Mouse (Mus musculus): ENCODE measurements at regions not wholly inside any gene's neighbourhood (a gene's known extent, or its start where the extent isn't known, plus 50 kb on each side); places are given as distances from the start of the nearest gene placed in this dataset.

DNA sequence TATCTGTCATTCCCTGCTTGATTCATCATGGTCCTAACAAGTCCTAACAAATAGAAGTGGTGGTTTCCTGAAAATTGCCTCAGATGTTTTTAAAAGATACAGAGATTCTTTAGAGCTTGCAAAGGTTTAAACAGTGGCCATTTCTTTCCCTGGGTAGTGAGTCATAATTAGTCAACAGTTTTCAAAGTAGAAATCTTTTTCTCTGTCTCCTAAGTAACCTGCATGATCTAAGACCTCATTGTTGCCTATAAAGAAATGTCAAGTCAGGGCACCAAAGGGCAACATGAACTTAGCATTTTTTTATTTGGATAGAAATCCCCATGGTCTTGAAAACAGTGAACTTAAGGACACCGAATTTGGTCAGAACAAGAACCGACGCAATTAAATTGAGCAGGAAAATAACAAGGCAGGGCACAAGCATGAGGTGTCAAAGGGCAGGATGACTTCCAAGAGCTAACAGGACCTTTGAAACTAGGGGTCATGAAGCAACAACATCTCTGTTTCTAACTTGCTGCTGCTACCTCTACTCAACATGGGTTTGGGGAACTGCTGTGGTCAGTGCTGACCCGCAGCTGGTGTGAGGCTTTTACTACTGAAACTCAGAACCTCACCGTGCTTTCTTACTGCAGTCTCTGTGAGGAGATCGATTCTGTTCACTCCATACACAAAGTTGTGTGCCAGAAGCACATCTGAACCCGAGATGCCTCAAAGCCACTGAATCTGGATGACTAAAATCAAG is 114.2 kb upstream of the Bank1 start:
- 81% methylated on average over 7 of the region's 7 CpGs for whole genome bisulfite sequencing
- TF ChIP-seq POLR2A (IDR thresholded peaks at IDR 0.05; ENCODE audit: borderline replicate concordance, control insufficient read depth, low read depth, low read length), result no peak
- TF ChIP-seq CTCF (IDR thresholded peaks at IDR 0.05; ENCODE audit: control insufficient read depth, insufficient read depth, low read length), result no peak
- Histone ChIP-seq H3K27ac (ENCODE audit: control insufficient read depth, insufficient read depth, low read depth, low read length, poor library complexity) (no peak overlapping the region), H3K4me3 (replicated peaks; ENCODE audit: control insufficient read depth, low read depth, low read length) (no peak overlapping the region), H3K4me1 (ENCODE audit: control insufficient read depth, insufficient read depth, low read length) (no peaks in the 10 kb centered on the region)

DNA sequence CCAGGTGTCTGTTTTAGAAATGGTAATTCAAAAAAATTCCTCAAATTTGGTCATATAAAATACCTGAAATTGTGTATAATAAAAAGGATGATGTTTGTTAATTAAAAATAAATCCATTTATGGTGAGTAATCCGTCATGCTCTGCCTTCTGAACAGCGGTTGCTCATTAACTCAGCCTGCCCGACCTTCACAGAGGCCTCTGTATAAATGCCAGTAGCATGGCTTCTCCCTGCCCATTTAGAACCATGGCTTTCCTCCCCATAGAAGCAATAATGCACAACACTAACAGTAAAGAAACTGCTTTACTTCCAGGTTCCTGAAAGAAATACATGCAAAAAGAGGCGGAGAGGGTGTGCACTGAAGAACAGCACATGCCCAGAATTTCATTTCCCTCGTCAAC is 113.5 kb upstream of the Bank1 start:
- no peak for TF ChIP-seq CTCF (IDR thresholded peaks at IDR 0.05; ENCODE audit: control insufficient read depth, insufficient read depth, low read length)
- no peak for TF ChIP-seq POLR2A (IDR thresholded peaks at IDR 0.05; ENCODE audit: borderline replicate concordance, control insufficient read depth, low read depth, low read length)
- no peak overlapping the region for H3K4me3 ChIP-seq (replicated peaks; ENCODE audit: control insufficient read depth, low read depth, low read length)
- H3K27ac ChIP-seq (ENCODE audit: control insufficient read depth, insufficient read depth, low read depth, low read length, poor library complexity), result no peak overlapping the region
- no peaks in the 10 kb centered on the region for H3K4me1 ChIP-seq (ENCODE audit: control insufficient read depth, insufficient read depth, low read length)
- 84% methylated on average over 5 of the region's 5 CpGs for WGBS

- no peak for TF ChIP-seq POLR2A (IDR thresholded peaks at IDR 0.05; ENCODE audit: borderline replicate concordance, control insufficient read depth, low read depth, low read length)
- TF ChIP-seq CTCF (IDR thresholded peaks at IDR 0.05; ENCODE audit: control insufficient read depth, insufficient read depth, low read length), result no peak
- H3K4me3 ChIP-seq (replicated peaks; ENCODE audit: control insufficient read depth, low read depth, low read length), result no peak overlapping the region
- 51% methylated on average over 5 of the region's 5 CpGs for WGBS
- no peaks in the 10 kb centered on the region for H3K4me1 ChIP-seq (ENCODE audit: control insufficient read depth, insufficient read depth, low read length)
- H3K27ac ChIP-seq (ENCODE audit: control insufficient read depth, insufficient read depth, low read depth, low read length, poor library complexity), result no peak overlapping the region
Observed at GRCm38 (mm10) chr3:136434407-136434806, 108.5 kb upstream of the Bank1 start.

DNA sequence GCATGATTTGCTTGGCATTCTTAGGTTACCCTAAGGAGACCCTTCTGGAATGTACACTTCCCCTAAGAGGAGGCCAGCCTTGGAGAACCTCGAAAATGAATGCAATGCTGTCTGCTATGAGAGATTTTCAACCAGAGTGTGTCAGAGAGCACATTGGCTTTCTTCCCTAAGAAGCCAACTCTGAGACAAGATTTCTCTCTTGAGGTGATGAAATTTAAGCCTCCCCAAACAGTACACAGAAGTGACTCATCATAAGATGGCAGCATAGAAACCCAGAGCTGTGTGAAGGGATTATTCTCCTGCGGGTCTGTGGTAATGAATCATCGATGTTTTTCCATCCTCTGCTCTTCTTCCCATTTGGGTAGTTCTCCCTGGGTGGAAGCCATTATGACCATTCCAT is 106.2 kb upstream of the Bank1 start:
- Histone ChIP-seq H3K4me1 (ENCODE audit: control insufficient read depth, insufficient read depth, low read length) (no peaks in the 10 kb centered on the region), H3K4me3 (replicated peaks; ENCODE audit: control insufficient read depth, low read depth, low read length) (no peak overlapping the region), H3K27ac (ENCODE audit: control insufficient read depth, insufficient read depth, low read depth, low read length, poor library complexity) (no peak overlapping the region)
- WGBS, result 72% methylated on average over 3 of the region's 3 CpGs
- TF ChIP-seq POLR2A (IDR thresholded peaks at IDR 0.05; ENCODE audit: borderline replicate concordance, control insufficient read depth, low read depth, low read length), result no peak
- TF ChIP-seq CTCF (IDR thresholded peaks at IDR 0.05; ENCODE audit: control insufficient read depth, insufficient read depth, low read length), result no peak

DNA sequence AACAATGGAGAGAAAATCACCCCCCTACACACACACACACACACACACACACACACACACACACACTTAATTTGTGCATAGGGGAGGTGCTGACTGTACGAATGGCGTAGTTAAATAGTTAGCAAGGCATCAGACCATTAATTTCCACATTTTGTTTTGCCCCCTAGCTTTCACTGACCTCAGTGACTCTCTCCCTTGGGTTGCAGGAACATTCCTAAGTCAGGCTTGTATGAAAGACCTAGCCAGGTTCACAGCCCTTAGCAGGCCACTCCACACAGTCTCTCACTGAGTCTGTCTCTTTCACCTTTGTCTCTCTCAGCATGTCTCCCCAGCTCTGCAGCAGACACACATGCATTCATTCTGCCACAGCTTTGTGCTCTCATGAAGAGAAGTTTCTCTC is 101.6 kb upstream of the Bank1 start:
- Histone ChIP-seq H3K4me3 (replicated peaks; ENCODE audit: control insufficient read depth, low read depth, low read length) (no peak overlapping the region), H3K4me1 (ENCODE audit: control insufficient read depth, insufficient read depth, low read length) (no peaks in the 10 kb centered on the region; the same call in 1 of the 2 replicates), H3K27ac (ENCODE audit: control insufficient read depth, insufficient read depth, low read depth, low read length, poor library complexity) (no peak overlapping the region)
- 81% methylated on average over 2 of the region's 2 CpGs for WGBS
- TF ChIP-seq POLR2A (IDR thresholded peaks at IDR 0.05; ENCODE audit: borderline replicate concordance, control insufficient read depth, low read depth, low read length), result no peak
- TF ChIP-seq CTCF (IDR thresholded peaks at IDR 0.05; ENCODE audit: control insufficient read depth, insufficient read depth, low read length), result no peak

GRCm38 (mm10) chr3:136426539-136427194 is 100.8 kb upstream of the Bank1 start:
- peak overlapping the region; percentile 46 for H3K4me3 ChIP-seq (replicated peaks; ENCODE audit: control insufficient read depth, low read depth, low read length)
- 3% methylated on average over 8 of the region's 8 CpGs for WGBS
- no peaks in the 10 kb centered on the region; the same call in 1 of the 2 replicates for H3K4me1 ChIP-seq (ENCODE audit: control insufficient read depth, insufficient read depth, low read length)
- TF ChIP-seq POLR2A (IDR thresholded peaks at IDR 0.05; ENCODE audit: borderline replicate concordance, control insufficient read depth, low read depth, low read length), result no peak
- no peak for TF ChIP-seq CTCF (IDR thresholded peaks at IDR 0.05; ENCODE audit: control insufficient read depth, insufficient read depth, low read length)
- H3K27ac ChIP-seq (ENCODE audit: control insufficient read depth, insufficient read depth, low read depth, low read length, poor library complexity), result peak overlapping the region; percentile 18; the same call in 1 of the 2 replicates

- H3K27ac ChIP-seq (ENCODE audit: control insufficient read depth, insufficient read depth, low read depth, low read length, poor library complexity), result no peak overlapping the region
- H3K4me3 ChIP-seq (replicated peaks; ENCODE audit: control insufficient read depth, low read depth, low read length), result no peak overlapping the region
- TF ChIP-seq POLR2A (IDR thresholded peaks at IDR 0.05; ENCODE audit: borderline replicate concordance, control insufficient read depth, low read depth, low read length) (no peak), CTCF (IDR thresholded peaks at IDR 0.05; ENCODE audit: control insufficient read depth, insufficient read depth, low read length) (no peak)
- no peaks in the 10 kb centered on the region; the same call in 1 of the 2 replicates for H3K4me1 ChIP-seq (ENCODE audit: control insufficient read depth, insufficient read depth, low read length)
- 31% methylated on average over 10 of the region's 10 CpGs for WGBS
Observed at GRCm38 (mm10) chr3:136421969-136422614, 96.2 kb upstream of the Bank1 start.

- 79% methylated on average over 8 of the region's 8 CpGs for WGBS
- Histone ChIP-seq H3K4me3 (replicated peaks; ENCODE audit: control insufficient read depth, low read depth, low read length) (no peak overlapping the region), H3K27ac (ENCODE audit: control insufficient read depth, insufficient read depth, low read depth, low read length, poor library complexity) (no peak overlapping the region), H3K4me1 (ENCODE audit: control insufficient read depth, insufficient read depth, low read length) (no peaks in the 10 kb centered on the region)
- TF ChIP-seq CTCF (IDR thresholded peaks at IDR 0.05; ENCODE audit: control insufficient read depth, insufficient read depth, low read length), result no peak
- no peak for TF ChIP-seq POLR2A (IDR thresholded peaks at IDR 0.05; ENCODE audit: borderline replicate concordance, control insufficient read depth, low read depth, low read length)
Observed at GRCm38 (mm10) chr3:136405606-136406005, 79.7 kb upstream of the Bank1 start.

All from bone marrow, adult 2 months (tissue).